Mouse (Mus musculus): ENCODE results near the gene Szt2. TPM values are rescaled to one million over a fixed set of nuclear protein-coding genes. Genes with fewer than 3 reads are reported as not detected.

Gene Szt2
- 10 to 100 TPM; 32.2 to 40.1 (median 37.6) TPM for total RNA-seq (2022)

DNA sequence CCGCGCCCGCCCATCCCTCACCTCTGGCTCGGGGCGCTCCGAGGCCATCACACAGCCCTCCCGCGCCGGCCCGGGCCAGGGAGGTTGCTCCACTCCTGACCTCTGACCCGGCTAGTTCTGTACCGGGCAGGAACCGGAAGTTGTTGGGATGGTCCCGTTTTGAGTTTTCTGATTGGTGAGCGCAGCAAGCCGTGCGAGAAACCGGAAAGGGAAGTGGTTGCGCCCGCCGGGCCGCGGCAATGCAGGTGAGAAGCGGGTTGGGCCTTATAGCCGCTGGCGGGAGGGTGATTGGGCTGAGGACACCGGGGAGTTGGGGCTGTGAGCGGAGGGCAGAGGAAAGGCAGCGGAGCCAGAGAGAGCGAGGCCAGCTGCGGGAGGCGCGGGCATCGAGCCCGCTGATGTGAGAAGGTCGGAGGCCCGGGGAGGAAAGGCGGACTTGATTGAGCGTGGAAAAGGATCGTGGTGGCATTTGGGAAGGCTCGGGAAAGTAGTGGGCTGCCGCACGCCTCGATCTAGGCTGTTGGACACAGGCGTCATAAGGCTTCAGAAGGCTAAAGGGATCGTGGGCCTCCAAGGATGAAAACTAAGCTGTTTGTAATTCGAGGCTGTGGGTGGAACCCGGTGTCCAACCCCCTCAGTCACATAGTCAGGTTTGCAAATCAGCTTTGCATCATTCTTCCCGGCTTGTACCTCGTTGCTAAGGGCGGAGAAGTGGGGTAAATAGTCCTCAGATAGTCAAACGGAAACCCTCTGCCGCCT is at the start of gene Szt2, which contains the start of gene Med8:
Gene Szt2 (minus strand): TSS at position 132 of the 759 bp plus-strand sequence.
Gene Med8 (plus strand): TSS at position 196 of the 759 bp plus-strand sequence.
- DNase-seq (ENCODE audit: low spot score in 2 of 2) = peak; percentile 76 to 88

DNA sequence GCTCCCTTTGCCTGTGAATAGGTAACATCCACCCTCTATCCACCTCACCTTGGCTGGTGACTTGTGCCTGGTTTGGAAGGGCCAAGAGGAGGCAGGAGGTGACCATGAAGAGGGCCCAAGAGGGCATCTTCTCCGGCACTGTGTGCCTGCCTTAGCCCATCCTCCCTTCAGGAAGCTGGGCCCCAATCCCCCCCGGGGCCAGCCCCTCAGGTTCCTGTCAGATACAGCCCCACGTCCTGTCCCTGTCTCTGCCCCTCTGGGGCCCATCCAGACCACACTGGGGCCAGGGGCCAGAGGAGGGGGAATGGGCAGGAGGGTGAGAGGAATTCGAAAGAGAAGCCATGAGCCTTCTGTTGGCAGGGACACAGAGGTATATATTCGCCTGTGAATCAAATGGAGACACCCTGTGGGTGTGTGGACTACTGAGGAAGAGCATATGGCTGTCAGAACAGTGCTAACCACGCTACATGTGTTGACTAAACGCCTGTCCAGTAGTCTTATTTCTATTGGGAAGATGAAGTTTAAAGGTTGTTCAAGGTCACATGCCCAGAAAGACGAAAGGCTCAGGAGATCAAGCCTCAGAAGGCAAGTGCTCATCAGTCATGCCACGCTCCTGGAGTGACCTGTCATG is 48.4 kb upstream of the Szt2 start, which contains the start of gene Mpl:
Gene Mpl (minus strand): TSS at position 169 of the 631 bp plus-strand sequence.
- peak in 1 of 2 experiments; percentile 44 for DNase-seq (ENCODE audit: low spot score in 2 of 2)

DNA sequence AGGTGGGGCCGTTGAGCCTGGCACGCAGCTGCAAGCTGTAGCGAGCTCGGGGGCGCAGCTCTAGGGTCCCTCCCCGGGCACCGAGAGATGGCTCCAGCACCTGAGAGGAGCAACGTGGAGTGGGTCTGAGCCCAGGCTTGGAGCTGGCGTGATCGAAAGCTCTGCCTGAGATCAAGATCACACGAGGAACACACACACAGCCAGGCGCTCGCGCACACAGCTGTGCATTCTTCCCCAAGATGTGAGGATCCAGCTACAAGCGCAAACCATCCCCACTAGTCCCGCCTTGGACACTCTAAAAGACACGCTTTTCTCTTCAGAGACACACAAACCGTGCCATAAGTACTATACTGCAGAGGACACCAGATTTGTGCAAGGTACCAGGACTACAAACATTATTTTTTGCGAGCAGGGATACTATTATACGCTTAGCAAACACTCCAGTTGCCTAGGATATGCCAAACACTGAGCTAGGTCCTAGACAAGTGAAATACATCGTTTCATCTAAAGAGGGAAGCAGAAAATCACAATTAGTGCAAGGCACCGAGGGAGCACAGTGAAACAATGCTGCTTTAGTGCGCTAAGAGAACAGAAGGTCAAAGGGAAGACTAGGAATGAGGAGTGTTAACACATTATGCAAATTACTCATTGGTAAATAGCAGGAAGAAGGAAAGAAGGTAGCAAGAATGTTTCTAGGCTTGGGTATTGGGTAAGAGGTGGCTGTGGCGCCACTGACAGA is 37.5 kb upstream of the Szt2 start:
- no peak for DNase-seq (ENCODE audit: low spot score in 2 of 2)

DNA sequence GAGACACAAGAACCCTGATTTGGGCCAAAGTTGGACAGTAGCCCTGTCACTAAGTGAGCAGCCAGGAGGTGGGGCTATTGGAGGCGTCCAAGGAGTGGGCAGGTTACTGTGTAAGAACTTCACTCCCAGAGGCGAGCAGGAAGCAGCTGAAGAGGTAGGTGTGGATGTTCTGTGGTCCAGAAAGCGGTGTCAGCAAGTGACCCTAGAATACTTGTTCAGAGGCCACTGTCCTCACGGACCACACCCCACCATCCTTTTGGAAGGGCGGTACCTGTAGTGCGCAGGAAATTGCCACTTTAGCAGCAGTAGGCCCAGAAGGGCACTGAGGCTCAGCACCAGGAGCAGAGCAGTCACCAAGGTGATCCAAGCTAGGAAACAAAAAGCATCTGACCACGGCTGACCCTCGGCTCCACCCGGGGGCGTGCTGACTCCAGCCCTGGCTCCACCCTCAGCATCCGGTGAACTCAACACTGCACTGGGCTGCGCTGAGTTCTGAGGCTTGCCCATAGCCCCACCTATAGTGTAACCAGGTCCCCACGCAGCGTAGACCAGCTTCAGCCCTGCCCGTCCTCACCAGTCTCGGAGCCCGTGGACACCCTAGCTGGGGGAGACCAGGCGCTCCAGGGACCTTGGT is 36.8 kb upstream of the Szt2 start:
- DNase-seq (ENCODE audit: low spot score in 2 of 2) = no peak

DNA sequence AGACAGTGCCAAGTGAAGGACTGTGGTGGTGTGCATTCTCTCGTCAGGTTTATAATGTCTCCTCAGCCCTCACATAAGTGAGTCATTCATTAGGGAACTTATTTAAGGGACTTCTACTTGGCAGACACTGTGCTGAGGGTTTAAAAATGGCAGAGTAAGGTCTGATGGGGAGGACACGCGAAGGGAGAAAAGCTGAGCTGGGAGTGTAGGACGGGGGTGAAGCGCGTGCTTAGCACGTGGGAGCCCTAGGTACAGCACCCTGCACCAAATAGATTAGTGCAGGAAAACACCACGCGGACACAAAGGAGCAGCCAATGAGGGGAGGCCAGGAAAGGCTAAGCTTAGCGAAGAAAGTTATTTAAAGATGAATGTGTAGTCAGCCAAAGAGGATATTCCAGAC is 36.0 kb upstream of the Szt2 start:
- no peak for DNase-seq (ENCODE audit: low spot score in 2 of 2)

DNA sequence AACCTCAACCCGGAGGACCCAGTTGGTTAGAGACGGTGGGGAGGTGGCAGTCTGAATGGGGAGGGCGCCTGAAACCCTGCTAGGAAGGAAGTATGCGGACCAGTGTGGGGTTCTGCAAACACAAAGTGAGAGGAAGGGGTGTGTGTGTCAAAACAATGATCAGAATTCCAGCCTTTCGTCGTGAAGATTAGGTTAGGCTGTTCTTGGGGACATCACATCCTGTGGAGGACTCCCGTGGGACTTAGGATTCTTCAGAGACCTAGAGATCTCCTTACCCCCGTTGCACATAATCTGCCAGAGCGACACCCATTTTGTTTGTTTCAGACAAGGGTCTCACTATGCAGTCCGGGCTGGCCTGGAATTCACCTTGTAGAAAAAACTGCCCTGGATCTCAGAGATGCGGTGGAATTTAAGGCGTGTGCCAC is 28.8 kb upstream of the Szt2 start:
- no peak for DNase-seq (ENCODE audit: low spot score in 2 of 2)

DNA sequence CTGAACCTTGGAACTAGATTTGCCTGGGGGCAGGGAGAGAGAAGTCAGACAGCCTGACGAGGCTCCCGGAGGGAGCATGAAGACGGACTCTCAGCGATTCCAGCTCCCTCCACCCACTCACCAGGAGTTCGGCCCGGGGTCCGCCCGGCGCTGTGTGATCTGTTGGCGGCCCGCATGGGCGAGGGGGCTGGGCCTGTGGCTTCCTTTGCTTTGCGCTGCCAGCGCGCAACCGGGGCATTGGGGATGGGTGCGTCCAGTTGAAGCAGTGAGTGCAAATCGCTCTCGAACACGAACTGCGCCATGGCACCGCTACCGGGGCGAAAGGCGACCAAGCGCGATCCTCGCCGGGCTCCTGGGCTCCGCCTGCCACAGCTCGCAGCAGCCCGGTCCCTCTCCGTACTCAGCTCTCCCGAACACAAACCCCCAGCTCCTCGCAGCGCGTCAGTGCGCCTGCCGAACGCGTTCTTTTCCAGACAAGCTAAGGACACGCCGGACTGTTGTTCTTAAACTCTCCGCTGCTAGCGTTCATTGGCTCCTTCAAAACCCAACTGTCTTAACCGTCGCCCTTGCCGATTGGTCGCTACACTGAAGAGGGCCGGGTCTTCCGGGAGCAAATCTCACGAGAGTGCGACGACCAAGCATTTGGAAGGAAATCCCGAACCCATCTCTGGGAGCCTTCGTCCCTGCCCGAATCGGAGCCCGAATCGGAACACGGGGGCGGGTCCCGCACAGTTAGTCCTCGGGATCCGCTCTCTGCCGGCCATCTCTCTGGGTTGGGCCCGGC is 27.9 kb upstream of the Szt2 start, which contains the start of gene Cdc20:
Gene Cdc20 (minus strand): TSS at position 533 of the 784 bp plus-strand sequence.
- peak; percentile 72 to 92 for DNase-seq (ENCODE audit: low spot score in 2 of 2)

DNA sequence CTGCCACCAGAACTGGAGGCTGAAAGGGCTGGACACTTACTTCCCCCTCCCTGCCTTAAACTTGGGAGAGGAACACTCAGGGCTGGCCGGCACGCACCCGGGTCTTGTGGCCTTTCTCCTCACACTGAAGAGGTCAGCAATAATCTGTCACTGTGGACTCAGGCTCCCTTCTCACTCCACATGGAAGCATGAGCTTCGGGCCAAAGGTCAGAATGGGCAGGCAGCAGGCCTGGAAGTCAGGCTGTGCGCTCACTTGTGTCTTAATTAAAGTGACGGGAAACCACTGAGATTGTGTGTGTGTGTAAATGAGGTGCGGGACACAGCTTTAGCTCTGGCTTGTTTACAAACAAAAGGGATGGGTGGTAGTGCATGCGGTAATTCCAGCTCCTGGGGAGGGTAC is 23.3 kb upstream of the Szt2 start:
- DNase-seq (ENCODE audit: low spot score in 2 of 2) = no peak

DNA sequence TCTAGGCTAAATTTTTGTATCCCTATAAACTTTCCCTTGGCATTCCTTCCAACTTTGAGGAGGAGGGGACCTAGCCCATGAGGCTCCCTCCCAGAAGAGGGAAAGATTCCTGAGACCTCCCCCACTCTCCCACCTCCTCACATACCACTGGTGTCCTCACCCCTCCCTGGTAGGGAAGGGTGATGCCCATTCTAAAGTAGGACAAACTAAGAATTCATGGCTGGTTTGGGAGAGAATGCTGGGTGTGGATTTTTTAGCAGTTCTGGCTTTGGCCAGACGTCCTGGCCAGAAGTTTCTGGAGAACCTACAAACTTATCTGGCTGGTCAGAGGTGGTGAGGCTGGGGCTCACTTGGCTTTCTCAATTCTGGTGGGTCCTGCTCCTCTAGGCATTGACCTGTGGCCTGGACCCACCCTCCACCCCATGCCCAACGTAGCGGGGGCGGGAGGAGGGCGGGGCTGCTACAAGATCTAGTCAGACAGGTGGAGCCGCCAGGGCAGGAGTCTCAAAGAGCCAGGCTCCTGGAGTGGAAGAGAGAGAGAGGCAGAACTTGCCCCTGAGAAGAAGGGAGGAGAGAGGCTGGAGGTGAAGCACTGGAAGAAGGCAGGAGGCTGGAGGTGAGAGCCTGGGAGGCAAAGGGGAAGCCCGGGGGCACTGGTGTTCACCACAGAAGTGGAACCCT is 20.3 kb upstream of the Szt2 start:
- no peak for DNase-seq (ENCODE audit: low spot score in 2 of 2)

DNA sequence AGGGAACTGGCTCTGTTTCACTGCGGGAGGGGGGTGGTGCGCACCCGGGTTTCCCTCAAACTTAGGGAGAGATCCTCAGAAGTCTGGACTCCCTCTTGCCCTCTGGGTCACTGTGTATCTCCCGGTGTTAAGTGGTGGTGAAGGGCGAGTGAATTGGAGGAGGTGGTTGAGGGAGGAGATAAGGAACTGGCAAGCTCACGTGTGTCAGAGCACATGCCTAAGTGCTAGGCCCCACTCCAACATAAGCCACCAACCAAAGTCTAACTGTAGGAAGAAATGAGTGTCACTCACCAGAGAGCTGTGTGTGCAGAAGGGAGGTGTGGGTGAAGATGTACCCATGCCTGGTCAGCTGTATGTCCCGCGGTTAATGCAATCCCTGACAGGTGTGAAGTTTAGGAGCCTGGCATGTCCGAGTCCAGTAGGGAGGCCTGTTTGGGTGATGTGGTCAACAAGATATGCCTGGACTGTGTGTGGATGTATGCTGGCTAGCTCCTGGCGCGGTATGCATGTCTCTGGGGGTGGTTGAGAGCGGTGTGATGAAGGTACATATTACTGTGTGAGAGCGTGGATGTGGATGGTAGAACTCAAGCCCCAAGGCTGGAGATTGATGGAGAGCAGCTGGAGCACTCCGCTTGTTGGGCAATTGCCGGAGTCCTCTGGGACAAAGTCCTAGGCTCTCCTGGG is 19.6 kb upstream of the Szt2 start:
- DNase-seq (ENCODE audit: low spot score in 2 of 2) = no peak

DNA sequence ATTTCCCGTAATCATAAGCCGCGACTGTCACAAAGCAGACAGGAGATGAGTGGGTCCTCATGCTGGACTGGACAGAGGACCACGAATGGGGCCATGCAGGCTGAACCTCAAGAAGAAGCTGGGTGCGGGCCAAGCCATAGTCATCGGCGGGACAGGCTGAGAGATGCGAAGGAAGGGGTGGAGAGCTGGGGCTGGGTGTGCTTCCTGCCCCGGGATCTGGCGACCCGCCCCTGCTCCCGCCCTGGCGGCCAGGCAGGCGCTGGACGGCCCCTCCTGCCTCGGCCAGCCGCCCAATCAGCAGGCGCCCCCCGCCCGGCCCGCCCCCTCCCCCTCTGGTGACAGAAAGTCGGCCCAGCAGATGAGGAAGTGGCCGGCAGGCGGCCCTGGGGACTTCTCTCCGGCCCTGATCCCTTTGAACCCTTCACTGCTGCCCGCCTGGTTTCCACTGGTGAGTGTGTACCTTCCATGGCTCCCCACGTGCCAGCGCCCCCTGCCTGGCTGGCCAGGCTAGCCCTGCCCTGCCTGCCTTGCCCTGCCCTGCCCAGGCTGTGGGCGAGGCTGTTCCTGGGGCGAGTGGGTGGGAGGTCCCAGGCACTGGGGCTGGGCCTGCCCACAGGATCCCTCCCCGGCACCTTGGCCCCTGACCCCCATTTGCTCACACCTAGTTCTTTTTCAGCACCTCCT is 18.8 kb upstream of the Szt2 start, which contains the start of gene Elovl1:
Gene Elovl1 (plus strand): TSS at position 326 of the 684 bp plus-strand sequence.
- DNase-seq (ENCODE audit: low spot score in 2 of 2) = peak in 1 of 2 experiments; percentile 70

DNA sequence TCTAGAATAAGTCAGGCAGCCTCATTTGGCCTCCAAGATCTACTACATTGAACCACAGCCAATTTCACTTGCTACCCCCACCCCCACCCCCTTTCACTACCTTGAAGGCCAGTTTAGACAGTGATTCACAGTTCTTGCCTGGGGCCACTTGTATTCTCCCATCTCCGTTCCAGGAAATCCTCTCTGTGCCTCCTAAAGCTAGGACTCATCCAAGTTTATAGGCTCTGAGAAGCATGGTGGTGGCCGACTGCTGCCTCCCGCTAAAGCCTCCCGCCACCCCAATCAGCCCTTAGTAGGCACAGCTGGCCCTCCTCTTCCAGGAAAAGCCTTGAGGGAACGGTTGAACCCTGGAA is 18.3 kb upstream of the Szt2 start:
- no peak for DNase-seq (ENCODE audit: low spot score in 2 of 2)

DNA sequence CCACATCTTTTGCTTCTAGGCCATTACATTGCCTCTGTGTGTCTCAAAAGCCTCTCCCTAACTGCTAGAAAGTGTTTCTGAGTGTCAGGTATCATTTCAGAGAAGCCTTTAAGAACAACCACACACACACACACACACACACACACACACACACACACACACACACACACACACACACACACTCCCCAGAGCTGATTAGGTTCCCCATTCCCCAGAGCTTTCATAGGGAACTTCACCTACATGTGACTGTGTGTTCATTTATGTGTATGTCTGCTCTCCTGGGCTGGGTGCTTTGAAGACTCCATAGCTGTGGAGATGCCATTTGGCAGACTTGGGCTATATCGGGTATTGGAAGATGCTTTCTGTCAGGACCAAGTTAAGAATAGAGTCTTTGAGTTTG is 16.3 kb upstream of the Szt2 start:
- no peak for DNase-seq (ENCODE audit: low spot score in 2 of 2)

DNA sequence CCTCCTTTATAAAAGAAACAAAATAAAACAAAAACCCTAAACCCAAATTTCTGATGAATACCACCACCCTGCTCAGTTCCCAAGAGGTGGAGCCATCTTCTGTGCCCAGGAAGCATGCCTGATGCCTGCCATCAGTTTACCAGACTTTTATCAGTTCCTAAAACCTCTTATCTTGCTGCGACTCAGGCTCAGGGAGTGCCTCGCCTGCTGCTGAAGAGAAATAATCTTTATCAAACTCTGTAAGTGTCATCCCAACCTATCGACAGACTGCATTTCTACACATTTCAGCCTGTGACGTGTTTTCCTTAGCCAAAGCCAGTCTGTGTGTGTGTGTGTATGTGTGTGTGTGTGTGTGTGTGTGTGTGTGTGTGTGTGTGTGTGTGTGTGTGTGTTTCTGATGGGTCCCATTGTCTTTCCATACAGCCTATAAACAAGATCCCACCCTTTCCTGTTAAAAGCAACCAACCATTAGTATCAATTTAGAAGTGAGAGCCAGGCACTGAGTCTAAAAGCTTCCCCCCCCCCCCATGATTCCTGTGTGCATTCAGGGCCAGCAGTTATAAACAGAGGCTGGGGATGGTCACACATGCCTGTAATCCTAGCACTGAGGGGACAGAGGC is 15.6 kb upstream of the Szt2 start:
- no peak for DNase-seq (ENCODE audit: low spot score in 2 of 2)

DNA sequence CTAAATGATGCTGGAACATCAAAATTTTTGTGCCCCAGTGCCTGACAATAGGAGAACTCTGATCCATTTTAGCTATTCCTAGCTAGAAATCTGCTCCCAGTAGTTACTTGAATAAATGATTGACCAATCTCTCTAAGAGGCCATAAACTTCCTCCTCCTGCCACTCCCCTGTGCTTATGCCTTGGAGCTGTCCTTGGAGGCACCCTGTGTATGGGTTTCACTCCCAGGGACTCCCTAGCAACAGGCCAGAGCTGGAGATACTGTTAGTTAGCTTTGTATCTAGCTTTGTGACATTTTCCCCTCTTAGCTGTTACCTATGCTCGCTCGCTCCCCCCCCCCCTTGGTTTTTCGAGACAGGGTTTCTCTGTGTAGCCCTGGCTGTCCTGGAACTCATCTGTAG is 12.3 kb upstream of the Szt2 start:
- DNase-seq (ENCODE audit: low spot score in 2 of 2) = no peak

DNA sequence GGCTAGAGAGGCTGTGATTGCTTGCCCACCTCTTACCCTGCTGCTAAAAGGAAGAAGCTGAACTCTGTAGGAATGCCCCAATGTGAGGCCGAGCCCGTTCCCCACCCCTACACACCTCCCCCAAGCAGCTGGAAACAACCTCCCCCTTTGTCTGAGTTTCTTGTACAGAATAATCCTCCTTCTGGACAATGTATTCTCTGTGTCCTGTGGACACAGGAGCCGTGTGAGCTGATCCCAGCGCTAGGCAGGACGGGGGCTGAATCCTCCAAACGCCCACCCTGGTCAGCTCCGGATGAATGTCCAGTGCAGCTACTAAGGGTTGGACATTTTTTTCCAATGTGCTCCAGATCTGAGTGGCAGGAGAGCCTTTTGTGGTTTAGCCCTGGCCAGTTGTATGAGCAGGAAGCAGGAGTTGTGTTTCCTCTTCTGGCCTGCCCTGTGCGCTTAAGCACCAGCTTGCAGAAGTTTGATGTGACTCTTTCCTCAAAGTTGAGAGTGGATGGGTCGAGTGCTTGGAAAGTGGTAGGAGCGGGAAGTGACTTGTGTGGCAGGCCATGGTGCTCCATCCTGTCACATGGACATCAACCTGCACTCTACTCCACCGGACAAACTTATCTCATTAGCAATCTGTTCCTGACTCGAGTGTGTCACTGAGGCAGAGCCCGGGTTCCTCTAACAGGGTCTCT is 8.2 kb upstream of the Szt2 start:
- no peak for DNase-seq (ENCODE audit: low spot score in 2 of 2)

DNA sequence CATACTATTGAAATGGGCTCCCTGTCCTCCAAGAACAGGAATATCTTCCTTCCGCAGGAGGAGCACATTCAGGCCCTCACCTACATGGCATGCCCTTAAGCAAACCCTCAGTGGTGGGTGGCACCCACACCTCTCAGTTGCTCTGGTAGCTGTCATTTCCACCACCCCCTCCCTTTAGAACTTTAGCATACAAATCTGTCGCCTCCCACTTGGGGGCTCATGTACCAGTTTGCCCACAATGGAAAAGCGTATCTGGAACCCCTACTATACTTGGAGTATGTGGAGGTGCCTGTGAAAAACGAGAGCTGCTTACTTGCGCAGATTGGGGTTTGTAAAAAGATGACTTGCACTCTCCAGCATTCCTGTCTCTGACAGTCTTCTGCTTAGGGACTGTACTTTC is 7.3 kb upstream of the Szt2 start:
- DNase-seq (ENCODE audit: low spot score in 2 of 2) = peak in 1 of 2 experiments; percentile 44

DNA sequence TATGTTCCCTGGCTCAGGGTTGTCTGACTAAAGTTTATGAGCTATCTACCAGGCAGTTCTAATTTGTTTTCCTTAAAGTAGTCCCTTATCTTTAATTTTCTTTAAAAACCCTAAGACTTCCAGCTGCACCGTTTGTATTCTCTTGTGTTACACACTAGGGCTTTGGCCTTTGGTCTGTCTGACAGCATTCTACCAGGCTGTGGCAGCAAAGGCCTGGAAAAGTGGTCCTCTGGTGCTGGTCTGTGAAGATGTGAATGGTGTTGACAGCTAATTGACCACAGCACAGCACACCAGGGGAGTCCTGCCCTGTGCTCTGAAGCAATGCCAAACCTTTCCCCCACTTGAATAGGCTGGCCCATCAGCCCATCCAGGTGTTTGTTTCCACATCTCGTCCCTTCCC is 6.7 kb upstream of the Szt2 start:
- no peak for DNase-seq (ENCODE audit: low spot score in 2 of 2)

Measured in left cerebral cortex, adult 8-10 months (tissue).